Mouse (Mus musculus) cerebellum, adult 8-10 months (tissue): ENCODE data around the gene Gm49388.
"Not testable (repeated sequence)": the region's sequence is repeated elsewhere in the genome, so short reads cannot be mapped to it uniquely, and the experiment has no call there.

ENCODE experiments used
- DNase-seq: peaks from one replicate; pipeline ENCODE4 v3.0.0; 2022

Gene Gm49388

GRCm38 (mm10) chr7:127808821-127809220, 23.4 kb downstream of the Gm49388 start:
- no peak for DNase-seq

GRCm38 (mm10) chr7:127809846-127810245, 24.4 kb downstream of the Gm49388 start:
- no peak for DNase-seq

GRCm38 (mm10) chr7:127810650-127811049, 25.2 kb downstream of the Gm49388 start:
- DNase-seq, result peak; percentile 28

DNA sequence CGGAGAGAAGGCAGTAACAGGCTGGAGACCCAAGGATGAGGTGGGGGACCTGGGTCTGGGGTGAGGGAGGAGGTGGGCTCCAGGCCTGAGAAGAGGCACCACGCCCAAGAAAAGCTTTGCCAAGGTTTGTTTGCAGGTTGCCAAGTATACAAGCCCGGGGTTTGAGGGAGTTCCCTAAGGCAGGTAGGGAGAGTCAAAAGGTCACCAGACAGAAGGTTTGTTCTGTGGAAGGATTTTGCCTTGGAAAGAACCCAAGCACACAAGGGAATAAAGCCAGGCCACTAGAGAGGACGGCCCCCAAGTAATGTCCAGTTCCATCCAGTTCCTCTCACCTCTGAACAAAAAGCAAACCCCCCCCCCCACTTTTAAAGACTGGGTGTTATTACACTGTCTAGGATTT, 25.8 kb downstream of the Gm49388 start:
- DNase-seq, result no peak

GRCm38 (mm10) chr7:127812292-127812691, 26.9 kb downstream of the Gm49388 start:
- peak; percentile 43 for DNase-seq

GRCm38 (mm10) chr7:127813821-127814220, 28.4 kb downstream of the Gm49388 start:
- DNase-seq, result no peak

DNA sequence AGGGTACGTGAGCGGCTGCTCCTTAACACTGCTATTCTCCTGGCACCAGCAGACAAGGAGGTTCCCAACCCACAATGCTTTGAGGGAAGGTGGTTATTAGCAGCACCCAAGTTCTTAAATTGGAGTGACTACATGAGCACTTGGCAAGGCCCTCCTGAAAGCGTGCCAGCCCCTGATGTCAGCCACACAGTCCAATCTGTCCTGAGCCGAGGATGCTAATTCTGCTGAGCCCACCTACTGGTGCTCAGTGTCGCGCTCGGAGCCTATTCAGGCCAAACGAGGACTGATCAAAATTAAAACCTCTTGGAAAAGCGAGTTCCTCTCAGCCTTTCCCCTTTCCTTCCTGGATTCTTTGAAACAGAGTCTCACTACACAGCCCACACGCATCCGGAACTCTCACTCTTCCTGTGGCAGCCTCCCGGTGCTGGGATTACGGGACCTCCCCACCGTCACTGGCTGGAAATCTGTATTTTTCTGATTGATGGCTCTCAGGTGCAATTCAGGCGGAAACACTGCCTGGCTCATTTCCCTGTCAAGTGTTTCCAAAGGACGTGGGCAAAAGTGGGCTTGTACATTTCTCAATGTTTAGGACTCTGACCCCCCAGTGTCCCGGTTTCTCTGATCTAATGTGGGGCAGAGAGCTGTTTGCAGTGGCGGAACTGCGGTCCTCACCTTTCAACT, 29.0 kb downstream of the Gm49388 start:
- peak; percentile 96 for DNase-seq

GRCm38 (mm10) chr7:127815116-127815665, 29.8 kb downstream of the Gm49388 start:
- no peak for DNase-seq

DNA sequence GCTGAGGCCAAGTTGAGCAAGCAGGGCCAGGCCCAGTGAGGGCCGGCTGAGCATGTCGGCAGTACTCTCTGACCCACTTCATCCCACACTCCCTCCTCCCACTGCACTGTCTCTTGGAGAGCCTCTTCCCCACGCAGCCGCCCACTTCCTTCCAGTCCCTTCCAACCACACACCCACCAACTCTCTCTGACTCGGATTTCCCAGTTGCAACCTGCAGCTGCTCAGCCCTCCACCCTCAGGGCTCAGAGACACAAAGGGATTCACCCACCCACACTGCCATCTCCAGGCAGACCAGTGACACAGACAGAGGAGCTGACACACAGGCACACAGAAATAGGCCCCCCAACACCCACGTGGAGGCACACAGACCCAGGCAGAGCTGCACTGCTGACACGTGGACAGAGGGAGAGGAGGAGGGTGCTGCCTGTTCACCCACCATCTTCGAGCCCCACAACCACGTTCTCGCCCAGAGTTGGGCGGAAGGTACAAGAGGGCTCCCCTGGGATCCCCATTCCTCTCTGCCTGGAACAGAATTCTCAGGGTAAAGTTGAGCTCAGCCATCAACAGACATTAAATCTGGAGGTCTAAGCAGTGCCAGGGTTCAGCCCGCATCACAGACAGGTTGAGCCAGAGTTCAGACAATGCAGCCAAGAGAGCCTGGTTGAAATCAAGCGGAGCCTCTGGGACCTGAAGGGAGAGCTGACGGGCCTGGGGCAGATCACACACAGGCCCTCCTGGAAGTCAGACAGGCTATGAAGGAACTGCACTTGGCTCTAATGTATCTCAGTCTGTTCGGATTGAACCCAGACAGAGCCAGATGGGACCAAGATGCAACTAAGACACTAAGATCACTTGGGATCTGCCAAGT, 30.8 kb downstream of the Gm49388 start:
- DNase-seq, result no peak

GRCm38 (mm10) chr7:127817053-127817452, 31.6 kb downstream of the Gm49388 start:
- DNase-seq, result no peak

GRCm38 (mm10) chr7:127817776-127818175, 32.4 kb downstream of the Gm49388 start:
- no peak for DNase-seq

DNA sequence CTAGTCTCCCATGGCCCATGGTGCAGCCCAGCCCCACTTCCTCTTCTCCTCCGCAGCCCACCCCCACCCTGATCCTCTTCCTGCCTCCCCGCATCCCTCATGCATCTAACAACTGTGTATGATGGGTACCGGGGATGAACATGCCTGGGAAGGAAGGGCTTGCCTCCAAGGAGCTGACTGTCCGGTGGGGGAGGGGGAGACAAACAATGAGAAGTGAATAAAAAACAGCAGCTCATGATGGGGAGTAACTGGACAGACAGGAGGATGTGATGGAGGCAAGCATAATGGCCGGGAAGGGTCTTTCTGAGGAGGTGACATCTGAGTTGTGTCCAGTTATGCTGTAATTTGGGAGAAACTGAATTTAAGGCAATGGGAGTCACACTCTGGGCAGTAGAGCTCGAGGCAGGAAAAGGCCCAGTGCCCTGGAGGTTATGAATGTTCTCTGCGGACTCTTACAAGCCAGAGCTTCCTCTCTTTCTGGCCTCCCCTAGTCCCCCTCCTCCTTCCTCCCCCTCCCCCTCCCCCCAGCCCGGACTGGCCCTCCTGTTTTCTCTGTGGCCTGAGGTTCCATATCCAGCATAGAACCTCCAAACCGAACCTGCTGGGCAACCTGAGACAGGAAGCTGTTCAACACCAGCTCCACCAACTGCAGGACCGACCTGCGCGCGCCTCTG, 35.6 kb downstream of the Gm49388 start:
- DNase-seq, result no peak

DNA sequence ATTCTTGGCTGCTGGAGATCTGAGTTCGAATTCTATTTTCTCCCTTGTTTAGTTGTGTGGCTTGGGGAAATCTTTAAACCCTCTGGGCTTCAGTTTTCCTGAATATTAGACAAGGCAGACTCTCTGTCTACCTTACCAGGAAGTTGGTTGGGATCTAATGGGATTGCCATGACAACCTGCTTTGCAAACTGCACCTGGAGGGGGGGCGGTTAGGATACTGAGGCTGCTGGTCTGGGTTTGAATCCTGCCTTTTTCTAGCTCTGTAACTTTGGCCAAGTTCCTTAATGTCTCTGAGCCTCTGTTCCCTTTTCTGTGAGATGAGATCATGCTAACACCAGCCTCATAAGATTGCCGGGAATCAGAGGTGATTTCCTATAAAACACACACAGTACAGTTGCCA, 37.1 kb downstream of the Gm49388 start:
- peak; percentile 27 for DNase-seq

GRCm38 (mm10) chr7:127823236-127824171, 38.1 kb downstream of the Gm49388 start:
- peak; percentile 65 for DNase-seq

DNA sequence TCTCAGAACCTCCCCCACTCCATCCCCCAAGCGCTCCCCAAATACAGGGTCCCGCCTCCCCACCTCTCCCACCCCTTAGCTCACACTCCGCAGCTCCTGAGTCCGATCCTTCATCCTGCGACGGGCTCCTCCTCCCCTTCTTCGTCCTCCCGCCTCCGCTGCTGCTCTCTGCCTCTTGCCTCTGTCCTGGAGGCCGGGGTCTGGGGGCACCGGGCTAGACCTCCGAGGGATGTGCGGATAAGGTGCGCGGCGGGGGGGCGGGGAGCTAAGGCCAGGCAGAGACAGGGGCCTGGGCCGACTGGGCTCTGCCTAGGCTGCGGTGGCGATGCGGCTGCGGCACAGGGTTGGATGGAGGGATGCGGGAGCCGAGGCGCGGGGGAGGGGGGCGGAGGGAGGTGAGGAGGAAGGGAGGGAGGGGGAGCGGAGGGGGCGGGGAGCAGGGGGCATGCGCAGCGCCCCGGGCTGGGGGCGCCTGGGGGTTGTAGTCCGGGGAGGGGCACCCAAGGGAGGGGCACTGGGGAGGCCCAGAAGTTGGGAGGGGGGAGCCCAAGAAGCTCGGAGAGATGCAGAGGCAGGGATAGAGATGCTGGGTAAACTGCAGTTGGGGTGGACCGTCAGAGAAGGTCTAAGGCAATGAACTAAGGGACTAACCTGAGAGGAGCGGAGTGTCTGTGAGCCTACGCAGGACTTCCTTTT, 38.9 kb downstream of the Gm49388 start, which contains the start of the genes Stx4a and Stx1b:
Gene Stx4a (plus strand): TSS at position 119 of the 696 bp plus-strand sequence.
Gene Stx1b (minus strand): TSS at position 374 of the 696 bp plus-strand sequence.
- peak; percentile 75 for DNase-seq

DNA sequence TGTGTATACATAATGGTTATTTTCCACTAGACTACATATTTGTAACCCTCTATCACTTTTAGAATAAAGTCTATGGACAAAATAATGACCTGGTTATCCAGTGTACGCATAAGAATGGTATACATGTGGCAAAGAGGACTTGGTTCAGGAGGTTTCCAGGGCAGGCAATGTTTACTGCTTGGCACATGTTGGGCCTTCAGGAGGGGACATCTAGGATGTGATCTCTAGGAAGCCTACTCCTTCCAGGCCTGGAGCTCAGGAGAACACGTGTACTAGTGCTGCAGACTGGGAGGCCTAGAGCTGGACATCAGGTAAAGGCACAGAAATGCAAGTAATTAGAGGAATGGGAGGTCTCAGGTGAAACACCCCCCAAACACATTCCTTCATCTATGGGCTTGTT, 50.1 kb downstream of the Gm49388 start:
- DNase-seq, result no peak

DNA sequence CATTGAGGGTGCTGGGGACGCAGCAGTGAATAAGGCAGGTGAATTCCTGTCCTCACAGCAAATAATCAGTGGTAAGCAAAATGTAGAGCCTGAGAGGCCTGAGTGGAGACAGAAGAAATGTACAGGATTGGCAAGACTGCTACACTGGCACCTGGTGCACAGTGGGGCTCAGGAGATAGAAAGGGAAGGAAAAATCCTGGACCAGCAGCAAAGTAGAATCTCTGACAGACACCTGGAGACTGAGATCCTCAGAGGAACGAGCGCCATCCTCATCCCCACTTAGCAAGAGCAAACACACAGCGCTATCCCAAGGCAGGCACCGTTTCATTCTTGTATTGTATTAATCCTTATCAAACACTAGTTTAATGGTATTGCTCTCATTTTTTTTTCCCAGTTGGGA, 52.1 kb downstream of the Gm49388 start:
- no peak for DNase-seq

DNA sequence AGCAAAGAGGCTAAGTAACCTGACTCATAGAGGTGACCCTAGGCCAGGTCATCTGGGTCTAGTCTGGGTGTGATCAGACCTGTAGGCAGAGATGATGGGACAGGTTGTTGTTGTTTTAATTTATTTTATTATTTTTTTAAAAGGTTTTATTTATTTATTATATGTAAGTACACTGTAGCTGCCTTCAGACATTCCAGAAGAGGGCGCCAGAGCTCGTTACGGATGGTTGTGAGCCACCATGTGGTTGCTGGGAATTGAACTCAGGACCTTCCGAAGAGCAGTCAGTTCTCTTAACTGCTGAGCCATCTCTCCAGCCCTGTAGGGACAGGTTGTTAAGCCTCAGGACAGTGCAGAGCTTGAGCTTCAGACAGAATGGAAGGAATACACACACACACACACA, 52.5 kb downstream of the Gm49388 start:
- DNase-seq, result not testable (repeated sequence)

GRCm38 (mm10) chr7:127840031-127840430, 54.6 kb downstream of the Gm49388 start:
- DNase-seq, result not testable (repeated sequence)

GRCm38 (mm10) chr7:127840886-127841285, 55.5 kb downstream of the Gm49388 start:
- DNase-seq, result peak; percentile 81

DNA sequence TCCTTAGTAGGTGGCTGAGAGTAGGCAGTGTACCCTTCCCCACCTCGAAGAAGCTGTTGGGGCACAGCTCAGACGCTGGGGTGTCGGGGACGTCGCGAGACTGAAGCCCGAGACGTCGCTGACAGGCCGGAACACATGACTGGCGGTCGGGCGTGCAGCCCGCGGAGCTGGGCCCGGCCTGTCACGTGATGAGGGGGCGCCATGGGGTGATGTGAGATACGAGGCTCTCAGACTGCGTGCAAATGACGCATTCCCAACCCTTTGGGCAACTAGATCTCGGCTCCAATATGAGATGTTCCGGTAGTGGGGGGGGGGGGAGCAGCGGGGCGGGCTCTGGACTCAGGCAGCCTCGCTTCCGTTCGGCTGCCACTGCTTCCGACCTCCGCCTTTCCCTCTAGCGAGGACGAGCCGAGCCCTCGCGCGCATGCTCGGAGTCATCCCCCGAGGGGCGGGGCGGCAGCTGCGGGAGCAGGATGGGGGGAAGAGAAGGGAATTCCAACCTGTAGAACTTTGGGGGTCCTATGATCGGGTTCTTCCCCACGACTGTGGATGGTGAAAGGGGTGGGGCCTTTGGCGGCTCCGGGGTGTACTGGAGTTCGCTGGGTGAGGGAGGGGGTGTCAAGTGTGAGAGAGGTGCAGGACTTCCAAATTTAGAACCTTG, 56.1 kb downstream of the Gm49388 start:
- peak; percentile 92 for DNase-seq
